Mouse (Mus musculus) bone marrow macrophage, adult 2 months (primary cell): Measurements from ENCODE around the gene Trpm8. TPM values are rescaled to one million over a fixed set of nuclear protein-coding genes. Genes with fewer than 3 reads are reported as not detected.

Experiments used
- H3K27ac ChIP-seq: 2 replicates; pipeline ENCODE4 v1.5.1; 2012; ENCODE audit warnings: low read depth, low read length; ENCODE audit not compliant: insufficient read depth
- H3K4me1 ChIP-seq: 2 replicates; pipeline ENCODE4 v1.6.1; 2012; ENCODE audit warnings: low read length; ENCODE audit not compliant: control insufficient read depth, insufficient read depth
- H3K4me3 ChIP-seq: 2 replicates; pipeline ENCODE4 v1.5.1; 2012; ENCODE audit warnings: mild to moderate bottlenecking, low read length, moderate library complexity; ENCODE audit not compliant: insufficient read depth
- CTCF ChIP-seq: IDR thresholded peaks from 2 replicates; pipeline ENCODE4 v1.5.1; 2012; ENCODE audit warnings: low read depth, mild to moderate bottlenecking, low read length, moderate library complexity
- POLR2A ChIP-seq: IDR thresholded peaks from 2 replicates; pipeline ENCODE4 v1.6.1; 2012; ENCODE audit warnings: mild to moderate bottlenecking, low read depth, low read length, borderline replicate concordance
- polyA plus RNA-seq: library from polyadenylated mRNA; stranded (reverse); fragments of >200 nt; gene quantifications from 2 replicates; pipeline ENCODE4 v1.2.4, GENCODE M21; 2012; ENCODE audit not compliant: missing spikeins, insufficient read depth, insufficient read length

Gene Trpm8
- polyA plus RNA-seq, 1 experiment: not detected

- no peak overlapping the region for H3K27ac ChIP-seq
- H3K4me3 ChIP-seq: no peak overlapping the region
- TF ChIP-seq CTCF (no peak), POLR2A (no peak)
- H3K4me1 ChIP-seq: peaks cover 12% of the 10 kb centered on the region
These were observed 3.6 kb upstream of the Trpm8 start for GRCm38 (mm10) chr1:88273832-88274231.

GRCm38 (mm10) chr1:88274371-88275077 is 2.9 kb upstream of the Trpm8 start:
- Histone ChIP-seq H3K4me3 (no peak overlapping the region), H3K4me1 (peaks cover 17% of the 10 kb centered on the region), H3K27ac (no peak overlapping the region)
- TF ChIP-seq CTCF (no peak), POLR2A (no peak)

GRCm38 (mm10) chr1:88275078-88275680 is 2.3 kb upstream of the Trpm8 start:
- peaks cover 17% of the 10 kb centered on the region for H3K4me1 ChIP-seq
- no peak overlapping the region for H3K27ac ChIP-seq
- TF ChIP-seq CTCF (no peak), POLR2A (no peak)
- no peak overlapping the region for H3K4me3 ChIP-seq

GRCm38 (mm10) chr1:88275698-88276523 is 1.6 kb upstream of the Trpm8 start:
- no peak for TF ChIP-seq CTCF
- TF ChIP-seq POLR2A: no peak
- H3K4me3 ChIP-seq: peak overlapping the region; percentile 65

GRCm38 (mm10) chr1:88276524-88277097 is 850 bp upstream of the Trpm8 start:
- TF ChIP-seq POLR2A (no peak), CTCF (no peak)
- H3K4me1 ChIP-seq: peaks cover 17% of the 10 kb centered on the region
- peak overlapping the region; percentile 65 for H3K4me3 ChIP-seq
- peak overlapping the region; percentile 45 for H3K27ac ChIP-seq

More at GRCm38 (mm10) chr1:88275698-88276523, 1.6 kb upstream of the Trpm8 start:
- Histone ChIP-seq H3K4me1 (peaks cover 17% of the 10 kb centered on the region), H3K27ac (no peak overlapping the region)

- H3K4me1 ChIP-seq: peaks cover 17% of the 10 kb centered on the region
- no peak overlapping the region for H3K27ac ChIP-seq
- H3K4me3 ChIP-seq: peak overlapping the region; percentile 65
- TF ChIP-seq CTCF: no peak
- TF ChIP-seq POLR2A: no peak
These were observed 504 bp downstream of the Trpm8 start for GRCm38 (mm10) chr1:88277818-88278511.

GRCm38 (mm10) chr1:88279111-88280005 is 1.9 kb downstream of the Trpm8 start:
- Histone ChIP-seq H3K27ac (no peak overlapping the region), H3K4me3 (no peak overlapping the region), H3K4me1 (peaks cover 21% of the 10 kb centered on the region)
- TF ChIP-seq POLR2A (no peak), CTCF (no peak)

- H3K27ac ChIP-seq: no peak overlapping the region
- peaks cover 21% of the 10 kb centered on the region for H3K4me1 ChIP-seq
- TF ChIP-seq CTCF (no peak), POLR2A (no peak)
- no peak overlapping the region for H3K4me3 ChIP-seq
These were observed 2.7 kb downstream of the Trpm8 start for GRCm38 (mm10) chr1:88280006-88280690.
